Mouse (Mus musculus): ENCODE measurements around the gene Gm13212.

DNA sequence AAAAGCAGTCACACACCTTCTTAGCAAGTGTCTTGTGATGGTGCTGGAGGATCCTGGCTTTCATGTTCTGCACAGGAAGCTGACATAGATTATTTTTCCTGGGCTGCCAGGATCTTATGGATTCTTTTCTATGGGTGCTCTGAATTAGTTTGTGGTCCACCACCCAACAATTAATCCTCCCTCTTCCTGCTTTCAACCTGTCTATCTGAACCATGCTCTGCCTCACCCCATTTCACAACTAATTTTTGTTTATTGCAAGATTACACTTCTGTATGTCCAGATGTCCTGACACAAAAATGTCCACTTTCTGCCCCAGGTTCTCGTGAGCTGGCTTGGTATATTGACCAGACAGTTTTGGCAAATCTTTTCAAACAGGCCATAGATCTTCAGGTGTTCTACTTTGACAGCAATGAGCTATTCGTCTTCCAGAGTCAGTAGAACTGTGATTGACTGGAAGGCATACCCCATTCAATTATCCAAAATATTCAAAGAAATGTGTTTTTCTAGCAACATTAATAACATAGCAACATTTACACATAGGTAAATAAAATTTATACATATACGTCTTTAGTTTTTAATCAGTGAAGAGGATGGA lies 25.4 kb upstream of the Gm13212 start:
- TF ChIP-seq GATA1 (IDR thresholded peaks at IDR 0.05; ENCODE audit: borderline replicate concordance, low read length) = no peak
- TF ChIP-seq FLI1 (IDR thresholded peaks at IDR 0.05; ENCODE audit: low read length) = no peak

Measured in megakaryocyte, embryonic 14.5 days (primary cell).